Mouse (Mus musculus): ENCODE measurements at regions not wholly inside any gene's neighbourhood (a gene's known extent, or its start where the extent isn't known, plus 50 kb on each side); places are given as distances from the start of the nearest gene placed in this dataset.

- DNase-seq (ENCODE audit: low spot score in 2 of 2), result no peak
Observed at GRCm38 (mm10) chr3:151333867-151334341, 103.8 kb upstream of the Adgrl4 start.

DNA sequence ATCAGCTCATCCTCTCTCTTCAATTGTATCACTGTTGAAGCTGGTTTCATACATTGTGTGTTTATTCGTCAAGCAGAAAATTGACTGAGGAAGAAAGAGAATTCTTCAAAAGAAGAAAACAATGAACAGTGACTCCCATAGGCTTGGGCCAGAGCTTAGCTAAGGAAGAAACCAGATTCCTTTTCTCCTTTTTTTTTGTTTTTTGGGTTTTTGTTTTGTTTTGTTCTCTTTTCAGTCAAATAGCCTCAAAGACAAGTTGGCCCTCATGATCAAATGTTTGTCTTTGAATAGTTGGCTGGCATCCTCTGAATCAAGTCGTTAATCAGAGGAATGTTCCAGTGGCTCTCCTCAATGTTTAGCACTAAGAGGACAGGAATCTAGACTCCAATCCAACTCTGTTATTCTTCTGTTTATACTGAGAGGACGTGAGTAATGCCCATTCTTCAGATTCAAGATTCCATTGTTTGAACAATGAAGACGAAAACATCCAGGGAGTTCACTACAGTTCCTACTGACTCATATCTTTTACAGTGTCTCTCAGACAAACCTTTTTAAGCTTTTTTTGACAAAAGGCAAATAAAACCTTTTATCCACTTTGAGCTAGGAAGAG lies 86.1 kb upstream of the Adgrl4 start:
- no peak for DNase-seq (ENCODE audit: low spot score in 2 of 2)

DNA sequence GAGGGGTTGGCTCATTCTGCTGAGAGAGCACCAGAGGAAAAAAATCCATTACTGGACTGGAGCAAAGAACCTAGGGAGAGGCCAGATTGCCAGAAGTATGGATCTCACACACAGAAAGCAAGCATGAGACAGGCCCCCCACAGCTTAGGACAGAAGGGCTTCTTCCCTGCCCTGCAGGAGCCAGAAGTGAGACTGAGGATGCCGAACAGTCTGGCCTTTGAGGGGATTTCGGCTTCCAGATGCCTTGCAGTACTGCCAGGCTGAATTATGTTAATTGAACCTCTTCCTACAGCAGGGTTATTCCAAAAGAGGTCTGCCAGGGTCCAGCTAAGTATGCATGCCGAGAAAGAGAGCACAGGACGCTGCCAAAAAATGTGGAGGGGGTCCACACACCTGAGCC lies 71.4 kb upstream of the Adgrl4 start:
- no peak for DNase-seq (ENCODE audit: low spot score in 2 of 2)

GRCm38 (mm10) chr3:151366707-151367306 lies 70.9 kb upstream of the Adgrl4 start:
- no peak for DNase-seq (ENCODE audit: low spot score in 2 of 2)

- no peak for DNase-seq (ENCODE audit: low spot score in 2 of 2)
Observed at GRCm38 (mm10) chr3:151383326-151384019, 54.2 kb upstream of the Adgrl4 start.

GRCm38 (mm10) chr3:151384850-151385249 lies 52.8 kb upstream of the Adgrl4 start:
- no peak for DNase-seq (ENCODE audit: low spot score in 2 of 2)

- no peak for DNase-seq (ENCODE audit: low spot score in 2 of 2)
Observed at GRCm38 (mm10) chr3:151386103-151386502, 51.6 kb upstream of the Adgrl4 start.

Small RNAs in the stretch of these regions (microRNA-seq; reads per million reads assigned to microRNA genes)
- 0 reads per million in 2 experiments for gene Mir3963
